Comparison of ENCODE assay signal across 8 mouse cellular contexts in genomic region chr12:81033389-81034041, GRCm38 (mm10). TPM values are rescaled to one million over a fixed set of nuclear protein-coding genes. Genes with fewer than 3 reads are reported as not detected.
A peak's percentile ranks its signal among the peaks of the same experiment; 100 is the strongest.
DNase-seq lines count a peak whose midpoint lies in the region; ATAC-seq and TF ChIP-seq lines count a peak whose summit lies in the region.

No protein-coding gene starts in this region.

- no peak overlapping the region for H3K27ac ChIP-seq in gastrocnemius, adult 2 months

- peak; percentile 44 for DNase-seq in gastrocnemius, adult 2 months
- DNase-seq in gastrocnemius, postnatal 10 days = no peak
- peak; percentile 16 for DNase-seq in gastrocnemius, postnatal 14 days
- peak; percentile 35 for DNase-seq in liver
- DNase-seq in right cerebral cortex, postnatal 4 days = peak; percentile 23
- no peak for DNase-seq in thymus, postnatal 10 days (ENCODE audit: low spot score in 2 of 2)
- DNase-seq in embryo, embryonic 11 days = no peak

- TF ChIP-seq CTCF in gastrocnemius, adult 2 months (IDR thresholded peaks at IDR 0.05) = no peak

- no peak overlapping the region for H3K4me3 ChIP-seq in gastrocnemius, adult 2 months

- no peak for ATAC-seq in cerebellum, adult (ENCODE audit: insufficient number of reproducible peaks, low FRiP score, low TSS enrichment)

- intact Hi-C loops in gastrocnemius, adult 2 months (cut with DNase I) = no loop called here
- intact Hi-C loops in gastrocnemius, postnatal 14 days (cut with DNase I; ENCODE audit: low total_unique reads) = no loop called here

RNA-seq across cellular contexts. Expression of gene Smoc1, which starts 6.9 kb away (rescaled TPM):
- under 1 TPM; 0.61 to 0.98 TPM for total RNA-seq in gastrocnemius, adult 2 months (2021)
- total RNA-seq in gastrocnemius, postnatal 10 days (2021) = 1 to 10 TPM; 2.5 to 3.3 TPM
- total RNA-seq in gastrocnemius, postnatal 14 days (2021) = 1 to 10 TPM in 1 of 2 experiments, under 1 TPM in 1; 0.71 to 1.1 TPM

Comparison
In these comparisons a context has a peak if more than half of its experiments do, and no peak if none do; other contexts are left out.
1. DNase-seq: peak in gastrocnemius, adult 2 months (single experiment), gastrocnemius, postnatal 14 days (single experiment), liver (single experiment) and right cerebral cortex, postnatal 4 days (single experiment); none in gastrocnemius, postnatal 10 days (single experiment), thymus, postnatal 10 days (0 of 2) and embryo, embryonic 11 days (single experiment).